Mouse (Mus musculus) hindbrain, embryonic 15.5 days (tissue): ENCODE data around the gene Icam5. TPM values are rescaled to one million over a fixed set of nuclear protein-coding genes. Genes with fewer than 3 reads are reported as not detected.
"Not testable (repeated sequence)": the region's sequence is repeated elsewhere in the genome, so short reads cannot be mapped to it uniquely, and the experiment has no call there.

ENCODE experiments used
- ATAC-seq: fragments of 200-750 bp; cut with Nextera tagmentation; 2 replicates; pipeline ENCODE4 v1.8.0; 2017; ENCODE audit warnings: low read depth, moderate number of reproducible peaks, moderate TSS enrichment; ENCODE audit not compliant: low FRiP score
- H3K27ac ChIP-seq: fragments of 300-500 bp; sonication (generic); replicated peaks from 2 replicates; pipeline ENCODE4 v1.5.1; 2015; ENCODE audit warnings: mild to moderate bottlenecking, inconsistent platforms
- H3K27me3 ChIP-seq: fragments of 300-500 bp; sonication (generic); 2 replicates; pipeline ENCODE4 v1.6.1; 2015; ENCODE audit warnings: control low read depth, inconsistent platforms
- H3K36me3 ChIP-seq: fragments of 300-500 bp; sonication (generic); 2 replicates; pipeline ENCODE4 v1.6.1; 2015; ENCODE audit warnings: control low read depth, inconsistent platforms
- H3K4me1 ChIP-seq: fragments of 300-500 bp; sonication (generic); replicated peaks from 2 replicates; pipeline ENCODE4 v1.6.1; 2015; ENCODE audit warnings: control low read depth, inconsistent platforms
- H3K4me2 ChIP-seq: fragments of 300-500 bp; sonication (generic); 2 replicates; pipeline ENCODE4 v1.6.1; 2015; ENCODE audit warnings: moderate library complexity, mild to moderate bottlenecking, inconsistent platforms
- H3K4me3 ChIP-seq: fragments of 300-500 bp; sonication (generic); 2 replicates; pipeline ENCODE4 v1.5.1; 2015; ENCODE audit warnings: mild to moderate bottlenecking, inconsistent platforms
- H3K9ac ChIP-seq: fragments of 300-500 bp; sonication (generic); 2 replicates; pipeline ENCODE4 v1.6.1; 2015; ENCODE audit warnings: inconsistent platforms
- H3K9me3 ChIP-seq: fragments of 300-500 bp; sonication (generic); 2 replicates; pipeline ENCODE4 v1.6.1; 2016; ENCODE audit warnings: control low read depth, inconsistent platforms
- WGBS: fragments of 180-500 bp; shearing (Covaris S2); methylation state at CpG from one replicate; pipeline ENCODE4 v1.1.7; 2015; 5-methylcytosine and 5-hydroxymethylcytosine counted together
- polyA plus RNA-seq: library from polyadenylated mRNA; unstranded; fragments of >200 nt; fragmentation: Nextera tagmentation; extraction: Ambion mirVana; gene quantifications from 2 replicates; pipeline ENCODE4 v1.2.1, GENCODE M21; 2015

Icam5 gene
- polyA plus RNA-seq, 1 experiment from 2014 or later, result 2.6 TPM

DNA sequence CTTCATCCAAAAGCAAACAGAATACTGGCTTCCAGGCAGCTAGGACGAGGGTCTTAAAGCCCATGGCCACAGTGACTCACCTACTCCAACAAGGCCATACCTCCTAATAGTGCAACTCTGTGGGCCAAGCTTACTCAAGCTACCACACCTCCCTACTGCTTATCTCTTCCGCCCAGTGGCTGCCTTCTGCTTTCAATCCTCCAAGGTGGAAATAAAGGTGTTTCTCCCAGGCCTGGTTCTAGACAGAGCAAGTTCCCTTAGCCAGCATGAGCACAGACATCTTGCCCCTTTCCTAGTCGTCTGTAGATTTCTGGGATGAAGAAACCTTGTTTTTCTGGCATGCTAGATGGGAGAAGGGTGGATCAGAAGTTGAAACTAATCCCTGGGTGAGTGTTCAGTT lies 7.9 kb downstream of the Icam5 start:
- ATAC-seq, result no peak
- no peak overlapping the region for H3K27ac ChIP-seq
- peaks cover 37% of the 10 kb centered on the region for H3K4me1 ChIP-seq
- peaks cover 60% of the 10 kb centered on the region for H3K27me3 ChIP-seq
- no peak overlapping the region for H3K4me2 ChIP-seq
- H3K36me3 ChIP-seq, result no peaks in the 10 kb centered on the region
- no peak overlapping the region for H3K4me3 ChIP-seq
- 73% methylated on average over 3 of the region's 3 CpGs for WGBS
- no peak overlapping the region for H3K9ac ChIP-seq
- no peaks in the 10 kb centered on the region for H3K9me3 ChIP-seq

GRCm38 (mm10) chr9:21041308-21041707 lies 9.4 kb downstream of the Icam5 start:
- H3K27ac ChIP-seq, result no peak overlapping the region
- no peaks in the 10 kb centered on the region for H3K9me3 ChIP-seq
- WGBS, result 56% methylated on average over 4 of the region's 4 CpGs
- ATAC-seq, result no peak
- H3K4me1 ChIP-seq, result peaks cover 23% of the 10 kb centered on the region
- H3K9ac ChIP-seq, result no peak overlapping the region
- no peak overlapping the region for H3K4me2 ChIP-seq
- H3K36me3 ChIP-seq, result no peaks in the 10 kb centered on the region
- peaks cover 45% of the 10 kb centered on the region for H3K27me3 ChIP-seq
- no peak overlapping the region for H3K4me3 ChIP-seq

- Histone ChIP-seq H3K9me3 (no peaks in the 10 kb centered on the region), H3K27me3 (peaks cover 24% of the 10 kb centered on the region), H3K4me2 (no peak overlapping the region), H3K9ac (no peak overlapping the region), H3K27ac (no peak overlapping the region), H3K4me1 (0 out of 2 replicates have a peak, but pooled peaks cover under 1% of the 10 kb centered on the region), H3K36me3 (no peaks in the 10 kb centered on the region), H3K4me3 (no peak overlapping the region)
- WGBS, result 81% methylated on average over 4 of the region's 4 CpGs
- ATAC-seq, result no peak
These were observed 11.7 kb downstream of the Icam5 start for GRCm38 (mm10) chr9:21043563-21043962.

DNA sequence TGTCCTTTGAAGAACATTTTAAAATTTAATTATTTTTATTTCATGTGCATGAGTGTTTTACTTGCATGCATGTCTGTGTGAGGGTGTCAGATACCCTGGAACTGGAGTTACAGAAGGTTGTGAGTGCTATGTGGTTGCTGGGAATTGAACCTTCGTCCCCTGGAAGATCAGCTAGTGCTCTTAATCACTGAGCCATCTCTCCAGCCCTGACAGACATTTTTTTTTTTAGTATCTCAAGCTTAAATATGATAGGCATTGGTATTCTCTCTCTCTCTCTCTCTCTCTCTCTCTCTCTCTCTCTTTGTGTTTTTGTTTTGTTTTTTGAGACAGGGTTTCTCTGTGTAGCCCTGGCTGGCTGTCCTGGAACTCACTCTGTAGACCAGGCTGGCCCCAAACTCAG lies 12.9 kb downstream of the Icam5 start:
- peaks cover 12% of the 10 kb centered on the region for H3K27me3 ChIP-seq
- H3K9ac ChIP-seq, H3K4me3 ChIP-seq, H3K27ac ChIP-seq, ATAC-seq, H3K36me3 ChIP-seq, H3K9me3 ChIP-seq, H3K4me2 ChIP-seq, H3K4me1 ChIP-seq: not testable (repeated sequence)
- WGBS, result 74% methylated on average over 1 of the region's 1 CpGs

DNA sequence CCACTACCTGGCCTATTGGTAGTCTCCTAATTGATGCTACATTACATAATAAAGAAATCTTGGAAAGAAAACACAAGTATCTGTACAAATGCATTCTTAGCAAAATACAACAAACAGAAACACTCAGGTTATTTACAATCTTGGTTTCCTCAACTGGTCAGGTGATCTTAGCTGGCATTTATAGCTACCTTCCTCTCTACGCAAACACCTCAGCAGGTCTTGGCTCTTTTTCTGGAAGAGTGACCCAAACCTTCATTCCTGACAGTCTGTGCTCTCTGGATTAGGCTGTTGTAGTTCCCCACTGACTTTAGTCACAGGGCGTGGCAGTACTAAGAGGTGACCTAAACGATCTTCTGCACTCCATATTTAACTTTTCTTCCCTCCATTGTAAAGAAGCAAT lies 13.4 kb downstream of the Icam5 start:
- no peak overlapping the region for H3K27ac ChIP-seq
- H3K4me1 ChIP-seq, result no peaks in the 10 kb centered on the region
- no peak overlapping the region for H3K4me3 ChIP-seq
- H3K9me3 ChIP-seq, result no peaks in the 10 kb centered on the region
- ATAC-seq, result no peak
- no peak overlapping the region for H3K9ac ChIP-seq
- H3K36me3 ChIP-seq, result no peaks in the 10 kb centered on the region
- 89% methylated on average over 3 of the region's 3 CpGs for WGBS
- peaks cover 7% of the 10 kb centered on the region; the same call in 1 of the 2 replicates for H3K27me3 ChIP-seq
- H3K4me2 ChIP-seq, result no peak overlapping the region

DNA sequence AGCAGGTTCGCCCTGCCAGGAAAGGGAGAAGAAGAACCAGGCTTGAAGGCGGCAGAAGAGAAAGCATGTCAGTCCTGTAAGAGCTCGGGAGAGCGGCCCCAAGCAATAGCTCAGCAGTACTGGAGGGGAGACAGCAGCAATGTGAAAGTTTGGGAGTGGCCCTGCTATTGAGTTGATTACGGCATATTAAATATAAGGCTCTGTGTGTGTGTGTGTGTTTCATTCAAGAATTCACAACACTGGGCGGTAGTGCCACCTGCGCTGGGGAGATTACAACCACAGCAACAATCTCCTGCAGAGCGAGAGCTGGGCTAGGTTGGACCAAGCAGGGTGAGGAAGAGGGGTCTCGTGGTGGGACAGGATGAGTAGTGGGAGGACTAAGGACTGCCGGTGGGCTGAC lies 19.7 kb downstream of the Icam5 start:
- H3K4me1 ChIP-seq, result no peaks in the 10 kb centered on the region
- no peaks in the 10 kb centered on the region for H3K36me3 ChIP-seq
- H3K4me3 ChIP-seq, result no peak overlapping the region
- no peak overlapping the region for H3K27ac ChIP-seq
- WGBS, result 68% methylated on average over 10 of the region's 10 CpGs
- no peaks in the 10 kb centered on the region for H3K27me3 ChIP-seq
- no peak overlapping the region for H3K9ac ChIP-seq
- no peaks in the 10 kb centered on the region for H3K9me3 ChIP-seq
- ATAC-seq, result no peak
- H3K4me2 ChIP-seq, result no peak overlapping the region

DNA sequence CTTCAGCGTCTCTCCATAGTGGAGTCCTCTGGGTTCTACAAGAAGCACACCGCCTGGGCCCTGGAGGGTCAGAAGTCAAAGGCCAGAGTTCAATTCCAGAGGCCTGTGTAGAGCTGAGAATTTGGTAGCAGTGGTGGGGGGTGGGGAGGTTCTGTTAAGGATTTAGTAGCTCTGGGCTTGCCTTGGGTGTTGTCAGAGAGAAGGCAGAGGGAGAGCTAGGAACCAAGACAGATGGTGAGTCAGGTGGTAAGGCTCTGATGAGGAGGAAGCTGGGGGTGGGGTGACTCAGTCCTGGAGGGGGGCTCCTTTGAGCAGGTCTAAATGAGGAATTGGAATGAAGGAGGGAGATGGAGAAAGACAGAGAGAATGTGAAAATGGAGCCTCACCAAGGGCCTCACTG lies 31.1 kb downstream of the Icam5 start:
- Histone ChIP-seq H3K4me3 (no peak overlapping the region), H3K27ac (no peak overlapping the region), H3K36me3 (peaks cover 28% of the 10 kb centered on the region), H3K9ac (no peak overlapping the region), H3K4me2 (no peak overlapping the region), H3K27me3 (no peaks in the 10 kb centered on the region), H3K4me1 (no peaks in the 10 kb centered on the region), H3K9me3 (no peaks in the 10 kb centered on the region)
- ATAC-seq, result no peak
- 92% methylated on average over 2 of the region's 2 CpGs for WGBS

DNA sequence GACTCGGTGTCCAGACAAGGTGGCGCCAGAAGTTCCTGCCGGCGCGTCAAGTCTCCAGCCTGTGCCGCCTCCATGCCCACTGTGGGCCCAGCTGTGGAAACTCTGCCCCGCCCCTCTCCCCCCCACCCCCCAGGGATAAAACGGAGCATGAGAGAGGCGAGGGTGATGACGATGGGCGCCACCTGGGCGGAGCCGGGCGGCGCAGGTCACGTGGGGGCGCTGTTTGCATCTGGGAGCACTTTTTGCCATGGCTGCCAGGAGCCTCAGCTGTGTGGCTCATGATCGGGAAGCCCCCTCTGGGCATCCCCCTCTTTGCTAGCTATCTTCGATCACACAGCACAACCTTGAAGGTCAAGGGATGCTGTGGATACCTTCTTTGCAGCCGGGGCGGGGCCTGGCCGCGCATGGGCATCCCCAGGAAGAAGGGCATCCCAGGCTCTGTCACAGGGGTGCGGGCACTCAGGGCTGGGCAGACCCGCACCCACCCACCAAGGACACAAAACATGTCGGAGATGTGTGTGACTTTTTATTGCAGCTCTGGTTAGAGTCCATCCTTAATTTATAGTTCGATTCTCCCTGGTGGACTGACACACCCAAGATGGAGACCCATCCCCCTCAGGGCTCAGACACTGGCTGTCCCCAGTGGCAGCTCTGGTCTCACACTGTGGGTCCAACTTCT lies 35.3 kb downstream of the Icam5 start, which contains the start of gene Zglp1:
Gene Zglp1 (minus strand): TSS at position 88 of the 679 bp plus-strand sequence.
- H3K27ac ChIP-seq, result no peak within 1 kb of the TSS
- H3K9ac ChIP-seq, result no peak within 1 kb of the TSS
- peaks cover 7% of the 10 kb centered on the region for H3K4me1 ChIP-seq
- peaks cover 41% of the 10 kb centered on the region for H3K36me3 ChIP-seq
- no peaks in the 10 kb centered on the region for H3K9me3 ChIP-seq
- H3K4me2 ChIP-seq, result no peak within 1 kb of the TSS
- H3K4me3 ChIP-seq, result no peak within 1 kb of the TSS
- no peaks in the 10 kb centered on the region for H3K27me3 ChIP-seq
- WGBS, result 90% methylated on average over 27 of the region's 27 CpGs
- ATAC-seq, result no peak

DNA sequence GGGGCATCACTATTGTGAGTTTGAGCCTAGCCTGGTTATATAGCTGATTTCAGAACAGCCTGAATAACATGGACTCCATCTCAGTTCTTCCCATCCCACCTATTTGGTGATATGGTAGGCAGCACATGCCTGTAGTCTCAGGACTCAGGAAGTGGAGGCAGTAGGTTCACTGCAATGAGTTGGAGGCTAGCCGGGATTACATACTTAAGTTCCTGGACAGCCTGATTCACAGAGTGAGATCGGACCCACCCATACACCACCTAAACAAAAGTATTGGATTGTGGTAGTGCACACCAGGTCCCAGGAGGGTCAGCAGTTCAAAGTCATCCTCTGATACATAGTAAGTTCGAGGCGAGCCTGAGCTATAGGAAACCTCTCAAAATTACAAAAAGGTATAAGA lies 40.8 kb downstream of the Icam5 start:
- Histone ChIP-seq H3K9me3 (no peaks in the 10 kb centered on the region), H3K27me3 (no peaks in the 10 kb centered on the region), H3K27ac (peak overlapping the region; percentile 75; the same call in 1 of the 2 replicates), H3K4me1 (peaks cover 23% of the 10 kb centered on the region), H3K4me2 (peak overlapping the region; percentile 80), H3K36me3 (peaks cover 38% of the 10 kb centered on the region), H3K9ac (peak overlapping the region; percentile 77), H3K4me3 (peak overlapping the region; percentile 78)
- peak; percentile 10; the same call in 1 of the 2 replicates for ATAC-seq
- 19% methylated on average over 4 of the region's 4 CpGs for WGBS

DNA sequence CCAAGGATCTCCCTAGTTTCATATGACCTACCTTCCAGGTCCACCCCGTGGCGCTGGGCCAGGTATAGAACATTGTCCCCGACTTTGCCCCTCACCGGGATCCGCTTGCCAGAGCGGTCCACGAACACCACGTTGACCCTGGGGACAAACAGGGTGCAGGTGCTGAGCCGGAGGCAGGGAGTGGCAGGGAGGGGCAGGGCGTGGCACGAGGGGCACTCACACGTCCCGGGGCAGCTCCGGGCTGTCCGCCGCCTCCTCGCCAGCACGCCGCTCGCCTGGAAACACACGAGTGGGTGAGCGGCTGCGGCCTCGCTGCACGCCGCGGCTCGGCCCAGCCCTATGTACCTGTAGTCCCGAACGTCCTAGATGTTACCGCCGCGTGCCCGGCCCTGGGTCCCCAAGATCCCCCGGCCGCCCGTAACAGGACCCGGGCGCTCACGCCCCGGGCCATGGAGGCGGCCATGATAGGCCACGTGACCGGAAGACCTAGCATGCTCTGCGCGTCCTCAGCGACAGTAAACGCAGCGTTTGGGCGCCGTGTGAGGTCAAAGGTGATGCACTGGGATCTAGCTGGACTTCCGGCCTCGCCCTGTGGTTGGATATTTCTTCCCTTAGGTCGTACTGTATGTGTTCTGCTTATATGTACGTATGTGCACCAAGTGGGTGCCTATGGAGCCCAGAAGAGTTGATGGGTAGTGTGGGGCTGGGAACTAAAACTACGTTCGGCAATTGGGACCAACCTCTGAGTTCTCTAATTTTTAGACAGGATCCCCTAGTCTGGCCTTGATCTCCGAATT lies 41.4 kb downstream of the Icam5 start, which contains the start of the genes Gm49373 and Fdx1l:
Gene Gm49373 (minus strand): TSS at position 53 of the 797 bp plus-strand sequence.
Gene Fdx1l (minus strand): TSS at position 571 of the 797 bp plus-strand sequence.
- H3K4me3 ChIP-seq, result peak within 1 kb of the TSS; percentile 78
- no peaks in the 10 kb centered on the region for H3K27me3 ChIP-seq
- ATAC-seq, result peak; percentile 94
- H3K4me1 ChIP-seq, result peaks cover 23% of the 10 kb centered on the region
- WGBS, result 3% methylated on average over 57 of the region's 58 CpGs
- peak within 1 kb of the TSS; percentile 77 for H3K9ac ChIP-seq
- H3K4me2 ChIP-seq, result peak within 1 kb of the TSS; percentile 80
- peak within 1 kb of the TSS; percentile 75 for H3K27ac ChIP-seq
- peaks cover 42% of the 10 kb centered on the region for H3K36me3 ChIP-seq
- no peaks in the 10 kb centered on the region for H3K9me3 ChIP-seq

GRCm38 (mm10) chr9:21074173-21074572 lies 42.3 kb downstream of the Icam5 start:
- Histone ChIP-seq H3K27ac (peak overlapping the region; percentile 75), H3K4me1 (peaks cover 23% of the 10 kb centered on the region), H3K9ac (no peak overlapping the region), H3K27me3 (no peaks in the 10 kb centered on the region), H3K9me3 (no peaks in the 10 kb centered on the region), H3K4me2 (0 out of 2 replicates have a peak overlapping the region, but pooled peaks have one; percentile 80), H3K4me3 (no peak overlapping the region), H3K36me3 (peaks cover 44% of the 10 kb centered on the region)
- no peak for ATAC-seq
- WGBS, result 86% methylated on average over 1 of the region's 1 CpGs

DNA sequence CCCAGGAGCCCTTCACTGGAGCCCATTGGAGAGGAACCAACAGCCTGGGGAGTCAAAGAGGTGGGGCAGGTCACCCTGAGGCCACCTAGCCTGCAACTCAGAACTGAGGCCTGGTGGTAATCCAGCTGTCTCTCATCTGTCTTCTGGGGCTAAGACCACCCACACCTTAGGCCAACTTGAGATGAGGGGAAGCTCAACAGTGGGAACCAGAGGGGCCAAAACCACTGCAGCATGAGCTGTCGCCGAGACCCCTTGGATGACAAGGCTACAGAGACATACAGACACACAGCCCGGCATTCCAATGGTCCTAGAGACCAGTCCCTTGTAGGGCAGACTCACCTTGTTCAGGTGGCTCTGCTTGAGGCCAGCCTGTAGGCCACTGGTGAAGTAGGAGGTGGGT lies 43.8 kb downstream of the Icam5 start:
- Histone ChIP-seq H3K9ac (no peak overlapping the region), H3K4me1 (peaks cover 23% of the 10 kb centered on the region), H3K4me2 (no peak overlapping the region), H3K36me3 (peaks cover 55% of the 10 kb centered on the region), H3K27ac (no peak overlapping the region), H3K27me3 (no peaks in the 10 kb centered on the region), H3K9me3 (no peaks in the 10 kb centered on the region), H3K4me3 (no peak overlapping the region)
- no peak for ATAC-seq
- WGBS, result 91% methylated on average over 3 of the region's 3 CpGs
